Mouse (Mus musculus) lung, postnatal 10 days (tissue): ENCODE measurements at regions not wholly inside any gene's neighbourhood (a gene's known extent, or its start where the extent isn't known, plus 50 kb on each side); places are given as distances from the start of the nearest gene placed in this dataset.

Source experiments
- DNase-seq: peaks from one replicate; pipeline ENCODE4 v3.0.0; 2021

- no peak for DNase-seq
Measured at GRCm38 (mm10) chr11:35065959-35066414, 55.0 kb upstream of the Slit3 start.

- no peak for DNase-seq
Measured at GRCm38 (mm10) chr11:35057791-35058190, 63.2 kb upstream of the Slit3 start.

GRCm38 (mm10) chr11:35055496-35056125, 65.4 kb upstream of the Slit3 start:
- peak; percentile 16 for DNase-seq

GRCm38 (mm10) chr11:35053613-35053950, 67.4 kb upstream of the Slit3 start:
- DNase-seq, result peak; percentile 72

GRCm38 (mm10) chr11:35052856-35053612, 68.0 kb upstream of the Slit3 start:
- no peak for DNase-seq

- peak; percentile 47 for DNase-seq
Measured at GRCm38 (mm10) chr11:35049663-35050215, 71.3 kb upstream of the Slit3 start.

GRCm38 (mm10) chr11:35044659-35045058, 76.4 kb upstream of the Slit3 start:
- no peak for DNase-seq

- no peak for DNase-seq
Measured at GRCm38 (mm10) chr11:35024448-35024847, 96.6 kb upstream of the Slit3 start.

- no peak for DNase-seq
Measured at GRCm38 (mm10) chr11:35023813-35024212, 97.2 kb upstream of the Slit3 start.

GRCm38 (mm10) chr11:35021990-35022625, 98.9 kb upstream of the Slit3 start:
- peak; percentile 21 for DNase-seq

- no peak for DNase-seq
Measured at GRCm38 (mm10) chr11:35016998-35017397, 104.0 kb upstream of the Slit3 start.

- DNase-seq, result peak; percentile 11
Measured at GRCm38 (mm10) chr11:35011521-35012476, 109.2 kb upstream of the Slit3 start.

GRCm38 (mm10) chr11:35006773-35007567, 114.1 kb upstream of the Slit3 start:
- peak; percentile 55 for DNase-seq

GRCm38 (mm10) chr11:35005143-35005542, 115.9 kb upstream of the Slit3 start:
- no peak for DNase-seq

- DNase-seq, result peak; percentile 13
Measured at GRCm38 (mm10) chr11:35004431-35004830, 116.6 kb upstream of the Slit3 start.

- no peak for DNase-seq
Measured at GRCm38 (mm10) chr11:35003956-35004355, 117.1 kb upstream of the Slit3 start.

- DNase-seq, result no peak
Measured at GRCm38 (mm10) chr11:34997906-34998305, 123.1 kb upstream of the Slit3 start.

- DNase-seq, result no peak
Measured at GRCm38 (mm10) chr11:34995515-34995914, 125.5 kb upstream of the Slit3 start.

GRCm38 (mm10) chr11:34982775-34983457, 138.1 kb upstream of the Slit3 start:
- DNase-seq, result peak; percentile 68

- DNase-seq, result peak; percentile 43
Measured at GRCm38 (mm10) chr11:34980210-34980609, 140.8 kb upstream of the Slit3 start.

GRCm38 (mm10) chr11:34977861-34978260, 143.2 kb upstream of the Slit3 start:
- DNase-seq, result peak; percentile 24
